Mouse (Mus musculus) heart, embryonic 16.5 days (tissue): ENCODE results near the gene BC025920. TPM values are rescaled to one million over a fixed set of nuclear protein-coding genes. Genes with fewer than 3 reads are reported as not detected.

Source experiments
- ATAC-seq: fragments of 200-750 bp; cut with Nextera tagmentation; replicated peaks from 2 replicates; pipeline ENCODE4 v1.8.0; 2017; ENCODE audit warnings: moderate number of reproducible peaks; ENCODE audit not compliant: insufficient read depth, low FRiP score; ENCODE audit errors: extremely low read depth
- H3K27ac ChIP-seq: fragments of 300-500 bp; sonication (generic); 2 replicates; pipeline ENCODE4 v1.5.1; 2014; ENCODE audit warnings: mild to moderate bottlenecking, low read length, control low read depth, moderate library complexity
- H3K27me3 ChIP-seq: fragments of 300-500 bp; sonication (generic); 2 replicates; pipeline ENCODE4 v1.6.1; 2014; ENCODE audit warnings: low read length, mixed read lengths; ENCODE audit not compliant: control insufficient read depth, insufficient read depth
- H3K36me3 ChIP-seq: fragments of 300-500 bp; sonication (generic); 2 replicates; pipeline ENCODE4 v1.6.1; 2014; ENCODE audit not compliant: control insufficient read depth, insufficient read depth
- H3K4me1 ChIP-seq: fragments of 300-500 bp; sonication (generic); 2 replicates; pipeline ENCODE4 v1.6.1; 2014; ENCODE audit warnings: low read length, mixed read lengths; ENCODE audit not compliant: control insufficient read depth, insufficient read depth
- H3K4me2 ChIP-seq: fragments of 300-500 bp; sonication (generic); 2 replicates; pipeline ENCODE4 v1.6.1; 2014; ENCODE audit warnings: low read depth, mild to moderate bottlenecking, control low read depth, low read length
- H3K4me3 ChIP-seq: fragments of 300-500 bp; sonication (generic); 2 replicates; pipeline ENCODE4 v1.5.1; 2014; ENCODE audit warnings: mild to moderate bottlenecking, control low read depth, low read length
- H3K9ac ChIP-seq: fragments of 300-500 bp; sonication (generic); 2 replicates; pipeline ENCODE4 v1.6.1; 2014; ENCODE audit warnings: low read length, control low read depth
- H3K9me3 ChIP-seq: fragments of 300-500 bp; sonication (generic); replicated peaks from 2 replicates; pipeline ENCODE4 v1.6.1; 2016; ENCODE audit warnings: low read length; ENCODE audit not compliant: control insufficient read depth
- WGBS: fragments of 180-500 bp; shearing (Covaris S2); extraction: QIAGEN DNeasy Blood & Tissue Kit; methylation state at CpG from one replicate; pipeline ENCODE4 v1.1.7; 2014; 5-methylcytosine and 5-hydroxymethylcytosine counted together
- polyA plus RNA-seq: library from polyadenylated mRNA; unstranded; fragments of >200 nt; fragmentation: Nextera tagmentation; extraction: Ambion mirVana; gene quantifications from 2 replicates; pipeline ENCODE4 v1.2.1, GENCODE M21; 2015

Gene BC025920
- 1.2 TPM in 2 replicates for polyA plus RNA-seq

DNA sequence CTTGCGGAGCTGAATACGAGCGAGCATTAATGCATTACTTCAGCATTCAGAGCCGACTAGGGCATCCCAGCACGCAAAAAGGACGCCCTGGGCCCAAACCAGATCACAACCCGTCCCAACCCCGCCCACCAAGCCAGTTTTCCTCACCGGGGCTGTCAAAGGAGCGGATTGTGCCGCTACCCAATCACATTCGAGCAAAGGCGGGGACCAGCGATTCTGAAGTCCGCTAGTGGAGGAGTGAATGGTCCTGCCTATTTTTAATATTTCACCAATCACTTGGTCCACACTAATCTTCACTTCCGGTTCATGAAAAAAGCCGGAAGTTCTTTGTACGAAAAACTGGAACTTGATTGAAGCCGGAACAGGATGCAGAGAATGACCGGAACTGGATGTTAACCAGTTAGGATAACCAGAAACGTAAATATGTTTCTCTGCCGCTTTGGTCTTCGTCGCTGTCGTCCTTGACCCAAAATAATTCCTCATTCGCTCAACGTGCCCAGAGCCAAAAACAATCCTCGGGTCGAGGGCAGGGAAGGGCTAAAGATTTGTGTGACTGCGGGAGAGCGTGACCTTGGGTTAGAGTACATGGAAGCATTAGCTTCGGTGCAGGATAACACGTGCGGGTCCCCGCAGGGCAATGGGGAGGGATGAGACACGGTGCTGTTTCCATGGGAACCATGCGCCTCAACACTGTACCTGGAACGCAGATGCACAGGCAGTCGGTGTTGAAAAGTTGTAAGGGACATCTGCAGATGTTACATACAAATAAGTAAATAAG is at the start of gene BC025920:
Gene BC025920 (plus strand): TSS at position 297 of the 778 bp plus-strand sequence.
- Histone ChIP-seq H3K4me2 (peak within 1 kb of the TSS; percentile 83), H3K4me3 (peak within 1 kb of the TSS; percentile 59), H3K9me3 (peaks cover 8% of the 10 kb centered on the region), H3K27ac (peak within 1 kb of the TSS; percentile 93), H3K36me3 (peaks cover 4% of the 10 kb centered on the region; the same call in 1 of the 2 replicates), H3K27me3 (no peaks in the 10 kb centered on the region), H3K9ac (peak within 1 kb of the TSS; percentile 69), H3K4me1 (peaks cover 24% of the 10 kb centered on the region)
- 1% methylated on average over 39 of the region's 39 CpGs for WGBS
- ATAC-seq, result peak; percentile 89

- ATAC-seq, result no peak
- no peak overlapping the region for H3K9ac ChIP-seq
- no peaks in the 10 kb centered on the region for H3K27me3 ChIP-seq
- peaks cover under 1% of the 10 kb centered on the region; the same call in 1 of the 2 replicates for H3K36me3 ChIP-seq
- WGBS, result 63% methylated on average over 3 of the region's 3 CpGs
- H3K4me3 ChIP-seq, result no peak overlapping the region
- 0 out of 2 replicates have a peak, but pooled peaks cover 3% of the 10 kb centered on the region for H3K9me3 ChIP-seq
- H3K4me2 ChIP-seq, result no peak overlapping the region
- no peak overlapping the region for H3K27ac ChIP-seq
- peaks cover 14% of the 10 kb centered on the region for H3K4me1 ChIP-seq
Observed at GRCm38 (mm10) chr10:81556282-81556681, 49.8 kb upstream of the BC025920 start.

DNA sequence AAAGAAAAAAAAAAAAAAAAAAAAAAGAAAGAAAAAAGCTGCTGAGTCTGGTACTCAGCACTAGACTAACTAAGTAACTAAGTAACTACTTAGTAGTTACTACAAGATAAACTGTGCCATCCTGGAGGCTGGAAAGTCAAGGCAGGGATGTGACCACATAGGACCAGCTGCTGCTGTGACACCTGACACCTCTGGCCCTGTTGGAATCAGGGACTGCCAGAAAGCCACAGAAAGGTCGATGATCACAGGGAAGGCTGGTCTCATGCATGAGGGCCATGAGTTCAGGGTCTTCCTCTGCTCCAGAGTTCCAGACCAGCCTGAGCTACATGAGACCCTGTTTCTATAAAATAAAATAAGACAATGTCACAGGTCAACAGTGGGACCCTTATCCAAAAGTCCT is 48.6 kb upstream of the BC025920 start:
- H3K4me1 ChIP-seq, result peaks cover 16% of the 10 kb centered on the region
- H3K27me3 ChIP-seq, result no peaks in the 10 kb centered on the region
- H3K9ac ChIP-seq, result no peak overlapping the region
- H3K4me3 ChIP-seq, result no peak overlapping the region
- 0 out of 2 replicates have a peak, but pooled peaks cover 3% of the 10 kb centered on the region for H3K9me3 ChIP-seq
- peaks cover 11% of the 10 kb centered on the region; the same call in 1 of the 2 replicates for H3K36me3 ChIP-seq
- no peak overlapping the region for H3K27ac ChIP-seq
- 38% methylated on average over 1 of the region's 1 CpGs for WGBS
- no peak for ATAC-seq
- no peak overlapping the region for H3K4me2 ChIP-seq

- no peaks in the 10 kb centered on the region for H3K9me3 ChIP-seq
- H3K27ac ChIP-seq, result peak within 1 kb of the TSS; percentile 98
- peak within 1 kb of the TSS; percentile 100 for H3K9ac ChIP-seq
- peak within 1 kb of the TSS; percentile 99 for H3K4me2 ChIP-seq
- ATAC-seq, result peak; percentile 64
- under 1% methylated on average over 32 of the region's 53 CpGs for WGBS
- H3K4me3 ChIP-seq, result peak within 1 kb of the TSS; percentile 97
- H3K27me3 ChIP-seq, result no peaks in the 10 kb centered on the region
- H3K4me1 ChIP-seq, result peaks cover 32% of the 10 kb centered on the region
- peaks cover 13% of the 10 kb centered on the region; the same call in 1 of the 2 replicates for H3K36me3 ChIP-seq
Observed at GRCm38 (mm10) chr10:81559163-81559626, 46.9 kb upstream of the BC025920 start, which contains the start of gene Aes. Aes (plus strand) TSS chr10:81559488.

GRCm38 (mm10) chr10:81559627-81560539 is 46.2 kb upstream of the BC025920 start:
- no peaks in the 10 kb centered on the region for H3K9me3 ChIP-seq
- peak; percentile 28 for ATAC-seq
- H3K4me2 ChIP-seq, result peak overlapping the region; percentile 99
- H3K27ac ChIP-seq, result peak overlapping the region; percentile 98
- H3K4me3 ChIP-seq, result peak overlapping the region; percentile 97
- H3K27me3 ChIP-seq, result no peaks in the 10 kb centered on the region
- under 1% methylated on average over 35 of the region's 36 CpGs for WGBS
- peaks cover 39% of the 10 kb centered on the region for H3K4me1 ChIP-seq
- peaks cover 18% of the 10 kb centered on the region for H3K36me3 ChIP-seq
- H3K9ac ChIP-seq, result peak overlapping the region; percentile 100

DNA sequence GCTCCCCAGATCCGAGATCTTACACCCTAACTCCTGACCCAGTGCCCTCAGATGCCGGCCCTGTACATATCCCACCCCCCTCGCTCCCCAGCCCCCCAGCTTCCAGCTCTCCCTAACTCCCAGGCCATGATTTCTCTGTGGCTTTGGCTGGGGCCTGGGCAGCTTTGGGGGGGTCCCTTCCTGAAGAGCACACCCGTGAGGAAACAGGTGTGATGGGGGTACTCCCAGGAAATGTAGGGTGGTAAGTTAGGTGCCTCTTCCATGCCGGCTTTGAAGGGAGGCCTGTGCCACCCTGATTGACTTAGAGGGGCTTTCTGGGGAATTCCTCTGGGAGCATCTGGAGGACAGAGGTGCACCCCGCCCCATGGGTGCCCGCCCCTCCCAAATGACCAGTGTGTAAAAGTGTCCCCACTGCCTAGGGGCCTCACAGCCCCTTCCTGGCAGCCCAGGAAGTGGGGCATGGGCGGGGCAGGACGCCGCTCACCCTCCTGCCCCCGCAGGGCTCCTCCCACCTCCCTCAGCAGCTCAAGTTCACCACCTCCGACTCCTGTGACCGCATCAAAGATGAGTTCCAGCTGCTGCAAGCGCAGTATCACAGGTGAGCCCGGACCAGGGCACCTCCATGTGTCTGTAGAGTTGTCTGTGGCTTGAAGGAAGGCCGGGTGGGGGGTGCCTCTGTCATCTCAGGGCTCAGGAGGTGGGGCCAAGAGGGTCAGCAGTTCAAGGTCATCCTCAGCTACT is 45.2 kb upstream of the BC025920 start:
- peak overlapping the region; percentile 100 for H3K9ac ChIP-seq
- H3K27me3 ChIP-seq, result no peaks in the 10 kb centered on the region
- peaks cover 28% of the 10 kb centered on the region for H3K36me3 ChIP-seq
- H3K4me1 ChIP-seq, result peaks cover 42% of the 10 kb centered on the region
- ATAC-seq, result peak; percentile 25
- WGBS, result 10% methylated on average over 16 of the region's 16 CpGs
- H3K4me3 ChIP-seq, result peak overlapping the region; percentile 97
- H3K4me2 ChIP-seq, result peak overlapping the region; percentile 99
- H3K9me3 ChIP-seq, result no peaks in the 10 kb centered on the region
- H3K27ac ChIP-seq, result peak overlapping the region; percentile 98

DNA sequence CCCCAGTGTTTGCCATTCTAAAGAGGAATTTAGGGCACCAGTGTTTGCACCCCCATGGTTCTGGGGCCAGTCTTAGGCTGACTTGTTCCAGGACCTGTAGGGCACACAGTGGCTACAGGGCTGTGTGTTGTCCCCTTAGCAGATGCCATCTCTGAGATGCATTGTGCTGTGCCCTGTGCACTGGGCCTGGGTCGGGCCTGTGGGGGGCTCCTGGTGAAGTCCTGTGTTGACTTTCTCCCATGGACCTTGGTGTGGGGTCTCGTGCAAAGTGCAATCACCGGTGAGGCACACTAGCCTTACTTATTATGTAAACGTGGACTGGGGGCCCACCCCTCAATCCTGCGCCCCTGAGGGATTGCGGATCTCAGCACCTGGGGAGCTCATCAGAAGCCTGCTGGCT is 43.7 kb upstream of the BC025920 start:
- peaks cover 34% of the 10 kb centered on the region for H3K36me3 ChIP-seq
- H3K4me2 ChIP-seq, result peak overlapping the region; percentile 19; the same call in 1 of the 2 replicates
- H3K9ac ChIP-seq, result 0 out of 2 replicates have a peak overlapping the region, but pooled peaks have one; percentile 20
- H3K27me3 ChIP-seq, result no peaks in the 10 kb centered on the region
- WGBS, result 81% methylated on average over 6 of the region's 6 CpGs
- peak overlapping the region; percentile 32; the same call in 1 of the 2 replicates for H3K27ac ChIP-seq
- ATAC-seq, result no peak
- no peaks in the 10 kb centered on the region for H3K9me3 ChIP-seq
- H3K4me1 ChIP-seq, result peaks cover 42% of the 10 kb centered on the region
- no peak overlapping the region for H3K4me3 ChIP-seq

GRCm38 (mm10) chr10:81563481-81563880 is 42.6 kb upstream of the BC025920 start:
- H3K4me2 ChIP-seq, result peak overlapping the region; percentile 53; the same call in 1 of the 2 replicates
- peaks cover 34% of the 10 kb centered on the region for H3K36me3 ChIP-seq
- H3K27ac ChIP-seq, result peak overlapping the region; percentile 60
- no peaks in the 10 kb centered on the region for H3K9me3 ChIP-seq
- peak overlapping the region; percentile 36 for H3K4me3 ChIP-seq
- H3K27me3 ChIP-seq, result no peaks in the 10 kb centered on the region
- peaks cover 46% of the 10 kb centered on the region for H3K4me1 ChIP-seq
- H3K9ac ChIP-seq, result peak overlapping the region; percentile 50
- WGBS, result 37% methylated on average over 6 of the region's 6 CpGs
- ATAC-seq, result no peak
